Mouse (Mus musculus) left cerebral cortex, adult 2 months (tissue): ENCODE data around the gene Map3k3. TPM values are rescaled to one million over a fixed set of nuclear protein-coding genes. Genes with fewer than 3 reads are reported as not detected.
A peak's percentile ranks its signal among the peaks of the same experiment; 100 is the strongest.

Experiments used
- DNase-seq, 2 experiments: peaks; one replicate each; pipeline ENCODE4 v3.0.0; 2021 to 2022; ENCODE audit warnings: low spot score in 2 of 2, mixed read lengths in 1 of 2; ENCODE audit errors: extremely low spot score in 1 of 2
- H3K27ac ChIP-seq: fragments of 200-600 bp; 2 replicates; pipeline ENCODE4 v1.8.1; 2022
- H3K4me3 ChIP-seq: fragments of 200-600 bp; 2 replicates; pipeline ENCODE4 v1.8.1; 2022
- CTCF ChIP-seq: fragments of 200-600 bp; IDR thresholded peaks from 2 replicates; pipeline ENCODE4 v1.8.1; 2022; ENCODE audit warnings: antibody characterized with exemption, mild to moderate bottlenecking, moderate library complexity
- intact Hi-C: fragments of 180-260 bp; cut with DNase I; formaldehyde crosslinking; loops from one replicate; pipeline ENCODE4 v1.15.1; 2025
- long read RNA-seq, 2 experiments: library from polyadenylated mRNA; stranded (forward); transcript quantifications; one replicate each; pipeline ENCODE4 v2.0.0; 2021; ENCODE audit warnings: borderline mapping rate in 2 of 2
- total RNA-seq, 2 experiments: library from RNA; stranded (reverse); gene quantifications; 2 replicates each; pipeline ENCODE4 v1.2.3; 2021

Gene Map3k3
- 10 to 100 TPM; 29.5 to 31.7 TPM for total RNA-seq
- long read RNA-seq, experiment 1, transcript Map3k3-201 (16 exons, 3,450 nt), result major isoform, 5 of 8 reads
- long read RNA-seq, experiment 1, partial matches to known transcripts, result 0 of 8 reads
- long read RNA-seq, experiment 1, other reads (novel, unspliced or antisense), result 3 of 8 reads
- long read RNA-seq, experiment 2, partial matches to known transcripts, result 1 of 8 reads
- long read RNA-seq, experiment 2, other reads (novel, unspliced or antisense), result 4 of 8 reads

DNA sequence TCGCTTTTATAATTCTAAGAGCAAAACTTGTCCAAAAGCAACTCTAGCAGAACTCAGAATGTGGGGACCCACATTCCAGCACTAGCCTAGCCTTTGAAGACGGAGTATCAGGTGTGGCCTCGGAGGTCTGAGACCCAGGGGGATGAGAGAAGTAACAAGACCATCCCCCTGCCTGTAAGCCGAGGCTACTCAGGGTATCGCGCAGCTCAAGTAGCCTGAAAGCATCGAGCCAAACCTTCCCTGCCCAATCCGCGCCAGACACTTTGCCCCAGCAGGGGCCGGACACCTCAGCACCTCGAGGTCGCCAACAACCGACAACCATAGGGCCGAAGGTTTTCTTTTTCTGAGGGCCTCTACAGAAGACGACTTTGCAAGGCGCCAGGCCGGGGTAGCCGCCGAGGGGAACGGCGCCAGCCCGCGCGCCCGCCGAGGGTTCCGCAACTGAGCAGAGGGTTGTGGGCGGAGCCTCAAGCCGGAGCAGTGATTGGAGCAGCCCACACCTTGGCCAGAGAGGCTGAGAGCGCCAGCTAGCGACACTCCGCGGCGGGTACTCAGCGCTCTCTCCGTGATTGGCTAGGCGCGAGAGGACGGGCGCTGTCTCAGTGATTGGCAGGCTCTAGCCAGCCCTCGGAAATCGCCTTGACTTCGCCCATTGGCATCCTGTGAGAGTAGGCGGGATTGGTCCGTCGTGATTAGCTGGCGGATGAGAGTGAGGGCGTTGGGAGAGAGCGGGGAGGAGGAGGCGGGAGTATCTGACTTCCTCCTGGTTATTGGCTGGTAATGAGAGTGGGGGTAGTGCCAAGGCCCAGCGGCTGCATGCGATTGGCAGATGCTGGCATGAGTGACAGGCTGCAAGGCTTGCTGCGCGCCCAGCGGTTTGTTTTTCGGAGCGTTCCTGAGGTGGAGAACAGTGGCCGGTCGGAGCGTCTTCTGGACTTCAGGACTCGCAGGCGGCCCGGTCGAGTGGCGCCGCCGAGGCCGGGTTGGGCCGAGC is at the start of gene Map3k3:
Map3k3 (plus strand) TSS at position 906 of the 994 bp plus-strand sequence.
- H3K4me3 ChIP-seq, result peak within 1 kb of the TSS; percentile 92
- DNase-seq, result peak; percentile 98 to 100
- peak within 1 kb of the TSS; percentile 95 for H3K27ac ChIP-seq
- intact Hi-C loops, result loop anchor here (2.0 kb wide), 1 partner anchor 77 kb away; the partner anchor contains the start of genes Gm10840 and Limd2
- TF ChIP-seq CTCF, result peak; percentile 53

DNA sequence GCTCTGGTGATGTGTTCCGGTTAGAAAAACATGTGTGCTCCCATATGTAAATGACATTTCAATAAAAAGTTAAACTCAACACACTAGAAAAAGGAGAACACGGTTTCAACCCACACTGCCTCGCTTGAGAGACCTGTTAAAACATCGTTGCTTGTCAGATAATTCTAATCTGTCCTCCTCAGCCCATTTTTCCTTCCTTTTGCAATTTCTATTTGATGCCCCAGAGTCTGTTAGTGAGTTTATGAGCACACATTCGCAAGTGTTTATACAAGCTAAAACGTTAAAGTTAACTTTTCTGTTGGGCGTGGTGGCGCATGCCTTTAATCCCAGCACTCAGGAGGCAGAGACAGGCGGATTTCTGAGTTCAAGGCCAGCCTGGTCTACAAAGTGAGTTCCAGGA is 49.4 kb upstream of the Map3k3 start:
- TF ChIP-seq CTCF, result no peak
- Histone ChIP-seq H3K27ac (no peak overlapping the region), H3K4me3 (no peak overlapping the region)
- intact Hi-C loops, result loop anchor here (5.0 kb wide), 1 partner anchor 303 kb away; no protein-coding TSS in a partner anchor
- no peak for DNase-seq

DNA sequence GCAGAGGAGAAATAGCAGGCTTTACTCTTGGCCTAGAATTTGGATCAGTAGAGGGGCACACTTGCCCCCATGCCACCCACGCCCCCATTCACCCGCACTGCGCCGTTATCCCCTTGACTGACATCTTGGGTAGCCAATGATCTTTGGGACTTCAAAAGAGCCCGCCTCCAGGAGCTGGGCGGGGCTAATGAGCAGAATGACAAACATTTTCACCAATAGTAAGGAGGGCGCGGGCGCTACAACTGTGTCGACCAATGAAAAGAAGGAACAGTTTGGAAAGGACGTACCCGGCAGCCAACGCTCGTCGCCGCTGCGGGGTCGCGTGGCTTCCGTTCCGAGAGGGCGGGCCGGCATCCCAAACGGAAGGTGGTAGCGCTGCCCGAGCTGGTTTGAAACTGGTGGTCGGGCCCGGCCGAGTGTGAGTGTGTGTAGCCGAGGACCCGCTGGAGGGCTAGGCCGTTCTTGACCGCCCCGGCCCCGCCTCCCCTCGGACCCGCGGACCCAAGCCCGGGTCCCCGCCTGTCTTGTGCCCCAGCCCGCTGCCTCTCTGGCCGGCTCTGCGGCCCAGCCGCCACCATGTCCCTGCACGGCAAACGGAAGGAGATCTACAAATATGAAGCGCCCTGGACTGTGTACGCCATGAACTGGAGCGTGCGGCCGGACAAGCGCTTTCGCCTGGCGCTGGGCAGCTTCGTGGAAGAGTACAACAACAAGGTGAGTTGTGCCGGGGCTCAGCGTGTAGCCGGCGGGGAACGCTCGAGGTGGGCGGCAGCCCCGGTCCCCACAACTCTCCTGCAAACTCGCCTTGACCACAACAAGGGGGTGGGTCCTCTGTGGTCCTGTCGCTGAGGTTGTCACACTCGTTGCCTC is 47.6 kb upstream of the Map3k3 start, which contains the start of gene Dcaf7:
Dcaf7 (plus strand) TSS at position 325 of the 870 bp plus-strand sequence.
- no peak for TF ChIP-seq CTCF
- Histone ChIP-seq H3K27ac (peak within 1 kb of the TSS; percentile 93), H3K4me3 (peak within 1 kb of the TSS; percentile 73)
- peak; percentile 98 to 99 for DNase-seq
- intact Hi-C loops, result loop anchor here (5.0 kb wide), 1 partner anchor 304 kb away; no protein-coding TSS in a partner anchor

DNA sequence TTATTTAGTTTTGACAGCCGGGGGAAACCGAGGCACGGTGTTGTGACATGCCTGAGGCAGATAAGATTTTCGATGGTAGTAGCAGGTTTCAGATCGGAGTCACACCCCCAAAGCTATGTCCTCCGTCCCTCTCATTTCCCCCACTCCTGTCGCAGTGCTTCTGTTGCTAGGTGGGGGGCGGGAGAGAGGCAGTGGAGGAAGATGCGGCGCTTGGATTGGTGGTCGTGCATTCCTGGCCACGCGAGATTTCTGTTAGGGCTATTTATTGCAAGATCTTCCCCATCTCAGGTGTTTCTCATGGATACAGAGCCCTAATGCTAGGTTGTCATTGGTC is 47.0 kb upstream of the Map3k3 start:
- intact Hi-C loops, result loop anchor here (5.0 kb wide), 1 partner anchor 305 kb away; no protein-coding TSS in a partner anchor
- DNase-seq, result peak; percentile 58 to 65
- Histone ChIP-seq H3K27ac (peak overlapping the region; percentile 93), H3K4me3 (peak overlapping the region; percentile 73)
- TF ChIP-seq CTCF, result no peak

DNA sequence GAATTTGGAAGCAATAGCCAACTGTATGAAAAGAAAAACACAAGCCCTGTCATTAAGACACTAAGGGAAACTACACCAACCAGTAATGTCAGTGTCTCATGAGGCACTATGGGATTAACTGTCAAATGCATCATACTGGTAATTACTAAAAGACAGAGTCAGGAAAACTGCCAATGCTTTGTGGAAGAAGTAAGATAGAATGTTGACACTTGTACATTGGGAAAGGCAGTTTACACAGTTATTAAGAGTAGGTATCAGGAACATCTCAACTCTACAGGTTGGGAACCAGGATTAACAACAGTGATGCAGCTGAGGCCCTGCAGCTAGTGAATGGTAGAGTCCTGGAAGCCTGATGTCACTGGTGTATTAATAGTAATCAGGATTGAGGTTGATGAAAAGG is 40.1 kb upstream of the Map3k3 start:
- Histone ChIP-seq H3K27ac (no peak overlapping the region), H3K4me3 (no peak overlapping the region)
- intact Hi-C loops, result no loop called here
- no peak for TF ChIP-seq CTCF
- no peak for DNase-seq

DNA sequence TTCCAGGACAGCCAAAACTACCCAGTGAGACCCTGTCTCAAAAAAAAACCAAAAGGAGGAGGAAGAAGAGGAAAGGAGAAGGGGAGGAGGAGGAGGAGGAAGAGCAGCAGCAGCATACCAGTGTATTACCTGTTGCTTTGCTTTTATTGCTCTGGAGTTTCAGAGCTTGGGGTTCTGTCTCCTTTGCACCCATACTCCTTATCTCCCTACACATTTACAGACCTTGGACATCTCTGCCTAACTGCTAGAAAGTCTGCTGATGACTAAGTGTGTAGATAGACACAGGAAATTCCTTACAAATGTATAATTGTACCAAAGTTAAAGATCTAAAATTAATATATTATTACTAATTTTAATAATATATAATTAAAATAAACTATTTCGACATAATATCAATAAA is 39.2 kb upstream of the Map3k3 start:
- no peak for TF ChIP-seq CTCF
- H3K27ac ChIP-seq, result no peak overlapping the region
- intact Hi-C loops, result no loop called here
- no peak for DNase-seq
- no peak overlapping the region for H3K4me3 ChIP-seq

DNA sequence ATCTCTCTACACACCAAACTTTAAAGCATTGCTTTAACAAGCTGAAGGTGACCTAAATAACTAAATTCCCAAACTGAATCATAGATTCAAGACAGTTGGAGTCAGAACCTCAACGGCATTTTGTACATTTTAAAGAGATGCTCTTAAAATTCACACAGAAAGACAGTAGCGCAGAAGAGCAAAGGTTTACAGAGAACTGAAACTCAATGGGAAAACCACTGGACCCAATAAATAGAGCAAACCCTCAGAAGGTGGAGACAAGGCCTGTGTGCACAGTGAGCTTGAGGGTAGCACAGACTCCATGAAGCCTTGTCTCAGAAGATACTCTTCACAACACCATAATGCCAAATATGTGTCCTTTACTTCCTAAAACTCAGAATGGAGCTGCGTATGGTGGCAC is 38.6 kb upstream of the Map3k3 start:
- H3K27ac ChIP-seq, result no peak overlapping the region
- TF ChIP-seq CTCF, result no peak

DNA sequence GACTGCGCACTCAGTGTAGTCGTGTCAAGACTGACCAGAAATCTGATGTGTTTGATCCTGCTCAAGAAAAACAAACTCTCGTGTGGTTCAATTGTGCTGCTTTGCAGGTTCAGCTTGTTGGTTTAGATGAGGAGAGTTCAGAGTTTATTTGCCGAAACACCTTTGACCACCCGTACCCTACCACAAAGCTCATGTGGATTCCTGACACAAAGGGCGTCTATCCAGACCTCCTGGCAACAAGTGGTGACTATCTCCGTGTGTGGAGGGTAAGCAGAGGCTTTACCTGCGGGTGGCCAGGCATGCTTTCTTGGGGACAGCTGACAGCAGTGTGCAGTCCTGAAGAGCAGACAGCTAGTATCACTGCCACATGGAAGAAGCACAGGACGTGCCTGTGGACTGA is 37.8 kb upstream of the Map3k3 start:
- intact Hi-C loops, result no loop called here
- no peak for DNase-seq
- no peak overlapping the region for H3K4me3 ChIP-seq
- TF ChIP-seq CTCF, result no peak
- no peak overlapping the region for H3K27ac ChIP-seq

More for the DNA sequence above, 38.6 kb upstream of the Map3k3 start:
- no peak for DNase-seq
- intact Hi-C loops, result no loop called here
- no peak overlapping the region for H3K4me3 ChIP-seq

DNA sequence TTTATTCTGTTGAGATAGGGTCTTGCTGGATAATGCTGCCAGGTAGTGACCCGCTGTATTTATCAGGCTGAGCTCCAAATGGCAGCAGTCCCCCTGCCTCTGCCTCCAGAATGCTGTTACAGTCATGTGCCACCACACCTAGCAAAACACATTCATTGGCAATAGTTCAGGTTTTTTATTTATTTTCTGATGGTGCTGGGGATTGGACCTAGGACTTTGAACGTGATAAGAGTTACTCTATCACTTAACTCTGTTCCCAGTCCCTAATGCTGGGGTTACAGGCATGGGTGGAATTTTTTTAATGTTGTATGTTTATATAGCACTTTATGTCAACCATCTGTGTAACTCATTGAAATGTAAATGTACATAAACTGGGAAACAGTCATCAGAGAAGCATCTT is 30.5 kb upstream of the Map3k3 start:
- no peak for DNase-seq
- no peak overlapping the region for H3K4me3 ChIP-seq
- no peak for TF ChIP-seq CTCF
- H3K27ac ChIP-seq, result no peak overlapping the region
- intact Hi-C loops, result no loop called here

DNA sequence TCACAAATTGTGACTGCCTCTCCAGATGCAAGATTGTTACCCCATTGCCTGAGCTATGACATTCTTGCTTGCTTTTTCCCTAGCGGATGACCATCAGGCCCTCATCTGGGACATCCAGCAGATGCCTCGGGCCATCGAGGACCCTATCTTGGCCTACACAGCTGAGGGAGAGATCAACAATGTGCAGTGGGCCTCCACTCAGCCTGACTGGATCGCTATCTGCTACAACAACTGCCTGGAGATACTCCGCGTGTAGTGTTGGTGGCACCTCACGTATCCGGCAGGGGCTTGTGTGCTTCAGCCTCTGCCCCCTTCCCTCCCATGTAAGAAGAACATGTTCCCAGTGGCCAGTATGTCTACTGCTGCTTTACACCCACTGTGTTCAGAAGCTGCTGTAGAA is 29.8 kb upstream of the Map3k3 start:
- TF ChIP-seq CTCF, result no peak
- no peak for DNase-seq
- intact Hi-C loops, result no loop called here
- H3K4me3 ChIP-seq, result no peak overlapping the region
- no peak overlapping the region for H3K27ac ChIP-seq

DNA sequence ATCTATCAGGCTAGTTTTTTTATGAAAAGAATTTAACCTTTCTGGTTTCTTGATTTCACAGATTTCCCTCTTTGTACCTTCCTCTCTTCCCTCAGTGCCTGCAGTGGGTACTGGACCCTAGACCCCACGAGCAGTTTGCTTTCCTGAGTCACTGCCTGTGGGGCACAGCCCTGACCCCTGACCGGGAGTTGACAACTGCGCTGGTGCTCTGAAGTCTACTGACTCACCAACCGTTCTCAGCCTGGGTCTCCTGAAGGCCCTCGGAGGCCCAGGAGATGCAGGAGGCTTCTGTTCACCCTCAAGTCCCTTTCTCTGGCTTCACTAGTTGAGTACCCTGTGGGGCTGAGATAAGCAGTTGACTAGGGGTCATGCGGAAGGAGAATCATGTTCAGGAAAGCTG is 29.1 kb upstream of the Map3k3 start:
- intact Hi-C loops, result no loop called here
- H3K27ac ChIP-seq, result no peak overlapping the region
- DNase-seq, result no peak
- no peak overlapping the region for H3K4me3 ChIP-seq
- no peak for TF ChIP-seq CTCF
